Mouse (Mus musculus) midbrain, embryonic 11.5 days (tissue): ENCODE results near the gene Zbtb17. TPM values are rescaled to one million over a fixed set of nuclear protein-coding genes. Genes with fewer than 3 reads are reported as not detected.

Experiments
- ATAC-seq: fragments of 200-750 bp; cut with Nextera tagmentation; 2 replicates; pipeline ENCODE4 v1.8.0; 2017; ENCODE audit warnings: moderate TSS enrichment, moderate library complexity; ENCODE audit not compliant: low FRiP score
- DNase-seq: peaks from one replicate; pipeline ENCODE4 v3.0.0; 2015; ENCODE audit warnings: low spot score; ENCODE audit errors: missing footprints
- H3K27ac ChIP-seq: fragments of 300-500 bp; sonication (generic); 2 replicates; pipeline ENCODE4 v1.5.1; 2014; ENCODE audit warnings: low read depth, low read length
- H3K27me3 ChIP-seq: fragments of 300-500 bp; sonication (generic); 2 replicates; pipeline ENCODE4 v1.6.1; 2014; ENCODE audit warnings: mild to moderate bottlenecking, low read length, moderate library complexity, mixed read lengths; ENCODE audit not compliant: control insufficient read depth, insufficient read depth
- H3K36me3 ChIP-seq: fragments of 300-500 bp; sonication (generic); 2 replicates; pipeline ENCODE4 v1.6.1; 2014; ENCODE audit warnings: mild to moderate bottlenecking, low read length, moderate library complexity, mixed read lengths; ENCODE audit not compliant: control insufficient read depth, insufficient read depth
- H3K4me1 ChIP-seq: fragments of 300-500 bp; sonication (generic); 2 replicates; pipeline ENCODE4 v1.6.1; 2014; ENCODE audit warnings: low read length; ENCODE audit not compliant: control insufficient read depth, insufficient read depth
- H3K4me2 ChIP-seq: fragments of 300-500 bp; sonication (generic); 2 replicates; pipeline ENCODE4 v1.6.1; 2014; ENCODE audit warnings: mild to moderate bottlenecking, moderate library complexity
- H3K4me3 ChIP-seq: fragments of 300-500 bp; sonication (generic); 2 replicates; pipeline ENCODE4 v1.5.1; 2014; ENCODE audit warnings: low read depth, low read length
- H3K9ac ChIP-seq: fragments of 300-500 bp; sonication (generic); 2 replicates; pipeline ENCODE4 v1.6.1; 2014; ENCODE audit warnings: low read length
- H3K9me3 ChIP-seq: fragments of 300-500 bp; sonication (generic); 2 replicates; pipeline ENCODE4 v1.6.1; 2016; ENCODE audit warnings: low read length; ENCODE audit not compliant: control insufficient read depth
- WGBS: fragments of 180-500 bp; shearing (Covaris S2); extraction: QIAGEN DNeasy Blood & Tissue Kit; methylation state at CpG from one replicate; pipeline ENCODE4 v1.1.7; 2014; 5-methylcytosine and 5-hydroxymethylcytosine counted together
- polyA plus RNA-seq: library from polyadenylated mRNA; unstranded; fragments of >200 nt; fragmentation: Nextera tagmentation; extraction: Ambion mirVana; gene quantifications from 2 replicates; pipeline ENCODE4 v1.2.1, GENCODE M21; 2014

Zbtb17 gene
- polyA plus RNA-seq, 1 experiment from 2014 or later: 40.6 TPM

GRCm38 (mm10) chr4:141500637-141501036, 56.2 kb downstream of the Zbtb17 start:
- Histone ChIP-seq H3K27me3 (no peaks in the 10 kb centered on the region), H3K4me3 (no peak overlapping the region), H3K9me3 (no peaks in the 10 kb centered on the region), H3K36me3 (no peaks in the 10 kb centered on the region), H3K4me2 (no peak overlapping the region), H3K9ac (no peak overlapping the region), H3K4me1 (no peaks in the 10 kb centered on the region), H3K27ac (no peak overlapping the region)
- ATAC-seq: no peak
- WGBS: 82% methylated on average over 4 of the region's 4 CpGs
- DNase-seq: no peak

- 81% methylated on average over 5 of the region's 5 CpGs for WGBS
- Histone ChIP-seq H3K9ac (no peak overlapping the region), H3K27ac (no peak overlapping the region), H3K4me3 (no peak overlapping the region), H3K27me3 (no peaks in the 10 kb centered on the region), H3K4me1 (no peaks in the 10 kb centered on the region), H3K4me2 (no peak overlapping the region), H3K9me3 (no peaks in the 10 kb centered on the region), H3K36me3 (no peaks in the 10 kb centered on the region)
- DNase-seq (no peak), ATAC-seq (no peak)
These were observed 56.6 kb downstream of the Zbtb17 start for GRCm38 (mm10) chr4:141501058-141501457.

GRCm38 (mm10) chr4:141502723-141503122, 58.3 kb downstream of the Zbtb17 start:
- ATAC-seq: no peak
- WGBS: 72% methylated on average over 5 of the region's 5 CpGs
- H3K4me3 ChIP-seq: no peak overlapping the region

GRCm38 (mm10) chr4:141504471-141504870, 60.0 kb downstream of the Zbtb17 start:
- H3K9ac ChIP-seq: no peak overlapping the region
- H3K27ac ChIP-seq: no peak overlapping the region
- H3K4me3 ChIP-seq: no peak overlapping the region
- no peak overlapping the region for H3K4me2 ChIP-seq
- ATAC-seq (no peak), DNase-seq (no peak)
- no peaks in the 10 kb centered on the region for H3K9me3 ChIP-seq
- H3K27me3 ChIP-seq: no peaks in the 10 kb centered on the region
- H3K36me3 ChIP-seq: no peaks in the 10 kb centered on the region
- H3K4me1 ChIP-seq: no peaks in the 10 kb centered on the region
- WGBS: 91% methylated on average over 4 of the region's 4 CpGs

More at GRCm38 (mm10) chr4:141502723-141503122, 58.3 kb downstream of the Zbtb17 start:
- Histone ChIP-seq H3K27me3 (no peaks in the 10 kb centered on the region), H3K9ac (no peak overlapping the region), H3K36me3 (no peaks in the 10 kb centered on the region), H3K27ac (no peak overlapping the region), H3K9me3 (no peaks in the 10 kb centered on the region), H3K4me1 (no peaks in the 10 kb centered on the region), H3K4me2 (no peak overlapping the region)
- no peak for DNase-seq

- Histone ChIP-seq H3K4me2 (no peak overlapping the region), H3K27ac (no peak overlapping the region), H3K27me3 (no peaks in the 10 kb centered on the region), H3K36me3 (no peaks in the 10 kb centered on the region), H3K9me3 (no peaks in the 10 kb centered on the region), H3K9ac (no peak overlapping the region), H3K4me1 (no peaks in the 10 kb centered on the region), H3K4me3 (no peak overlapping the region)
- WGBS: 95% methylated on average over 10 of the region's 11 CpGs
- DNase-seq (no peak), ATAC-seq (no peak)
These were observed 61.4 kb downstream of the Zbtb17 start for GRCm38 (mm10) chr4:141505810-141506209.

- 85% methylated on average over 10 of the region's 10 CpGs for WGBS
- Histone ChIP-seq H3K27me3 (no peaks in the 10 kb centered on the region), H3K9ac (no peak overlapping the region), H3K36me3 (no peaks in the 10 kb centered on the region), H3K27ac (no peak overlapping the region), H3K9me3 (no peaks in the 10 kb centered on the region), H3K4me1 (no peaks in the 10 kb centered on the region), H3K4me2 (no peak overlapping the region), H3K4me3 (no peak overlapping the region)
- no peak for DNase-seq
- no peak for ATAC-seq
These were observed 61.9 kb downstream of the Zbtb17 start for GRCm38 (mm10) chr4:141506352-141506751.

- ATAC-seq: no peak
- Histone ChIP-seq H3K9ac (no peak overlapping the region), H3K4me3 (no peak overlapping the region), H3K27me3 (no peaks in the 10 kb centered on the region), H3K9me3 (no peaks in the 10 kb centered on the region), H3K27ac (no peak overlapping the region), H3K4me2 (no peak overlapping the region), H3K4me1 (no peaks in the 10 kb centered on the region), H3K36me3 (no peaks in the 10 kb centered on the region)
- no peak for DNase-seq
- 86% methylated on average over 10 of the region's 10 CpGs for WGBS
These were observed 62.4 kb downstream of the Zbtb17 start for GRCm38 (mm10) chr4:141506893-141507292.

GRCm38 (mm10) chr4:141510457-141510856, 66.0 kb downstream of the Zbtb17 start:
- no peak overlapping the region for H3K9ac ChIP-seq
- no peak overlapping the region for H3K4me3 ChIP-seq
- H3K9me3 ChIP-seq: no peaks in the 10 kb centered on the region
- H3K36me3 ChIP-seq: no peaks in the 10 kb centered on the region
- H3K4me2 ChIP-seq: no peak overlapping the region
- no peak for DNase-seq
- no peaks in the 10 kb centered on the region for H3K27me3 ChIP-seq
- H3K27ac ChIP-seq: no peak overlapping the region
- WGBS: 87% methylated on average over 13 of the region's 13 CpGs
- no peak for ATAC-seq
- no peaks in the 10 kb centered on the region for H3K4me1 ChIP-seq

GRCm38 (mm10) chr4:141512145-141512544, 67.7 kb downstream of the Zbtb17 start:
- H3K27ac ChIP-seq: no peak overlapping the region
- no peak overlapping the region for H3K4me3 ChIP-seq
- 83% methylated on average over 6 of the region's 6 CpGs for WGBS
- 0 out of 2 replicates have a peak, but pooled peaks cover 2% of the 10 kb centered on the region for H3K36me3 ChIP-seq
- no peaks in the 10 kb centered on the region for H3K27me3 ChIP-seq
- no peaks in the 10 kb centered on the region for H3K4me1 ChIP-seq
- no peak overlapping the region for H3K9ac ChIP-seq
- DNase-seq (no peak), ATAC-seq (no peak)
- H3K9me3 ChIP-seq: no peaks in the 10 kb centered on the region
- H3K4me2 ChIP-seq: no peak overlapping the region
